Mouse (Mus musculus) neural tube, embryonic 14.5 days (tissue): ENCODE data around the gene Usp44. TPM values are rescaled to one million over a fixed set of nuclear protein-coding genes. Genes with fewer than 3 reads are reported as not detected.
A peak's percentile ranks its signal among the peaks of the same experiment; 100 is the strongest.
"Not testable (repeated sequence)": the region's sequence is repeated elsewhere in the genome, so short reads cannot be mapped to it uniquely, and the experiment has no call there.

ENCODE experiments used
- ATAC-seq: fragments of 200-750 bp; cut with Nextera tagmentation; 2 replicates; pipeline ENCODE4 v1.8.0; 2017; ENCODE audit warnings: low read depth, mild to moderate bottlenecking, moderate TSS enrichment, moderate library complexity
- H3K27ac ChIP-seq: fragments of 300-500 bp; sonication (generic); 2 replicates; pipeline ENCODE4 v1.5.1; 2014; ENCODE audit warnings: low read depth, mild to moderate bottlenecking, control low read depth, low read length, moderate library complexity, mixed read lengths
- H3K27me3 ChIP-seq: fragments of 300-500 bp; sonication (generic); 2 replicates; pipeline ENCODE4 v1.6.1; 2014; ENCODE audit warnings: low read length; ENCODE audit not compliant: control insufficient read depth, insufficient read depth
- H3K36me3 ChIP-seq: fragments of 300-500 bp; sonication (generic); 2 replicates; pipeline ENCODE4 v1.6.1; 2014; ENCODE audit warnings: low read length, mixed read lengths; ENCODE audit not compliant: control insufficient read depth, insufficient read depth
- H3K4me1 ChIP-seq: fragments of 300-500 bp; sonication (generic); 2 replicates; pipeline ENCODE4 v1.6.1; 2014; ENCODE audit warnings: low read length; ENCODE audit not compliant: control insufficient read depth, insufficient read depth
- H3K4me2 ChIP-seq: fragments of 300-500 bp; sonication (generic); 2 replicates; pipeline ENCODE4 v1.6.1; 2014; ENCODE audit warnings: mild to moderate bottlenecking, low read depth, low read length, control low read depth
- H3K4me3 ChIP-seq: fragments of 300-500 bp; sonication (generic); 2 replicates; pipeline ENCODE4 v1.5.1; 2014; ENCODE audit warnings: low read depth, low read length, control low read depth, mixed read lengths
- H3K9ac ChIP-seq: fragments of 300-500 bp; sonication (generic); replicated peaks from 2 replicates; pipeline ENCODE4 v1.6.1; 2014; ENCODE audit warnings: low read depth, mild to moderate bottlenecking, control low read depth, low read length, mixed read lengths
- H3K9me3 ChIP-seq: fragments of 300-500 bp; sonication (generic); 2 replicates; pipeline ENCODE4 v1.6.1; 2016; ENCODE audit warnings: low read length; ENCODE audit not compliant: control insufficient read depth
- WGBS: fragments of 180-500 bp; shearing (Covaris S2); extraction: QIAGEN DNeasy Blood & Tissue Kit; methylation state at CpG from one replicate; pipeline ENCODE4 v1.1.7; 2014; 5-methylcytosine and 5-hydroxymethylcytosine counted together
- polyA plus RNA-seq: library from polyadenylated mRNA; unstranded; fragments of >200 nt; fragmentation: Nextera tagmentation; extraction: Ambion mirVana; gene quantifications from 2 replicates; pipeline ENCODE4 v1.2.1, GENCODE M21; 2014

Gene Usp44
- polyA plus RNA-seq, 1 experiment from 2014 or later, result 0.13 TPM

GRCm38 (mm10) chr10:93833699-93834393, 2.5 kb downstream of the Usp44 start:
- Histone ChIP-seq H3K9me3 (no peaks in the 10 kb centered on the region), H3K27me3 (peaks cover 10% of the 10 kb centered on the region; the same call in 1 of the 2 replicates), H3K27ac (no peak overlapping the region), H3K4me3 (peak overlapping the region; percentile 47), H3K4me2 (peak overlapping the region; percentile 96), H3K36me3 (no peaks in the 10 kb centered on the region), H3K4me1 (0 out of 2 replicates have a peak, but pooled peaks cover 3% of the 10 kb centered on the region), H3K9ac (0 out of 2 replicates have a peak overlapping the region, but pooled peaks have one; percentile 35)
- ATAC-seq, result peak; percentile 89
- WGBS, result under 1% methylated on average over 63 of the region's 75 CpGs

GRCm38 (mm10) chr10:93834394-93834745, 3.0 kb downstream of the Usp44 start:
- Histone ChIP-seq H3K27me3 (peaks cover 10% of the 10 kb centered on the region; the same call in 1 of the 2 replicates), H3K36me3 (no peaks in the 10 kb centered on the region), H3K27ac (no peak overlapping the region), H3K4me2 (peak overlapping the region; percentile 96), H3K9ac (no peak overlapping the region), H3K4me3 (peak overlapping the region; percentile 47), H3K4me1 (0 out of 2 replicates have a peak, but pooled peaks cover 3% of the 10 kb centered on the region), H3K9me3 (no peaks in the 10 kb centered on the region)
- WGBS, result 2% methylated on average over 13 of the region's 13 CpGs
- ATAC-seq, result no peak

GRCm38 (mm10) chr10:93835115-93835514, 3.8 kb downstream of the Usp44 start:
- H3K27ac ChIP-seq, H3K36me3 ChIP-seq, H3K4me2 ChIP-seq, H3K9me3 ChIP-seq, H3K4me3 ChIP-seq, ATAC-seq, H3K4me1 ChIP-seq, H3K9ac ChIP-seq, H3K27me3 ChIP-seq: not testable (repeated sequence)
- 91% methylated on average over 7 of the region's 7 CpGs for WGBS

GRCm38 (mm10) chr10:93846706-93847105, 15.4 kb downstream of the Usp44 start:
- Histone ChIP-seq H3K4me2 (no peak overlapping the region), H3K4me3 (no peak overlapping the region), H3K4me1 (no peaks in the 10 kb centered on the region), H3K27ac (no peak overlapping the region), H3K9me3 (no peaks in the 10 kb centered on the region; the same call in 1 of the 2 replicates), H3K9ac (no peak overlapping the region), H3K27me3 (no peaks in the 10 kb centered on the region), H3K36me3 (no peaks in the 10 kb centered on the region)
- no peak for ATAC-seq
- WGBS, result 98% methylated on average over 13 of the region's 13 CpGs

GRCm38 (mm10) chr10:93855126-93855525, 23.8 kb downstream of the Usp44 start:
- Histone ChIP-seq H3K4me1 (no peaks in the 10 kb centered on the region), H3K4me2 (no peak overlapping the region), H3K4me3 (no peak overlapping the region), H3K27ac (no peak overlapping the region), H3K27me3 (no peaks in the 10 kb centered on the region), H3K36me3 (peaks cover 5% of the 10 kb centered on the region; the same call in 1 of the 2 replicates), H3K9me3 (no peaks in the 10 kb centered on the region), H3K9ac (no peak overlapping the region)
- WGBS, result 94% methylated on average over 9 of the region's 9 CpGs
- no peak for ATAC-seq

GRCm38 (mm10) chr10:93856095-93856494, 24.7 kb downstream of the Usp44 start:
- Histone ChIP-seq H3K27me3 (no peaks in the 10 kb centered on the region), H3K36me3 (peaks cover 8% of the 10 kb centered on the region; the same call in 1 of the 2 replicates), H3K9ac (no peak overlapping the region), H3K27ac (no peak overlapping the region), H3K9me3 (no peaks in the 10 kb centered on the region), H3K4me1 (no peaks in the 10 kb centered on the region), H3K4me2 (no peak overlapping the region), H3K4me3 (no peak overlapping the region)
- WGBS, result 85% methylated on average over 6 of the region's 6 CpGs
- ATAC-seq, result no peak

GRCm38 (mm10) chr10:93868401-93868800, 37.0 kb downstream of the Usp44 start:
- H3K4me2 ChIP-seq, result no peak overlapping the region
- no peak overlapping the region for H3K27ac ChIP-seq
- H3K4me1 ChIP-seq, result no peaks in the 10 kb centered on the region
- 97% methylated on average over 7 of the region's 7 CpGs for WGBS
- no peak overlapping the region for H3K4me3 ChIP-seq
- ATAC-seq, result no peak
- H3K9ac ChIP-seq, result no peak overlapping the region
- H3K27me3 ChIP-seq, result no peaks in the 10 kb centered on the region
- peaks cover 22% of the 10 kb centered on the region for H3K36me3 ChIP-seq
- no peaks in the 10 kb centered on the region for H3K9me3 ChIP-seq

- H3K27me3 ChIP-seq, result no peaks in the 10 kb centered on the region
- H3K4me1 ChIP-seq, result no peaks in the 10 kb centered on the region
- H3K4me3 ChIP-seq, result no peak overlapping the region
- H3K27ac ChIP-seq, result no peak overlapping the region
- no peak for ATAC-seq
- no peaks in the 10 kb centered on the region for H3K9me3 ChIP-seq
- H3K9ac ChIP-seq, result no peak overlapping the region
- H3K4me2 ChIP-seq, result no peak overlapping the region
- H3K36me3 ChIP-seq, result peaks cover 22% of the 10 kb centered on the region
- 90% methylated on average over 4 of the region's 4 CpGs for WGBS
Observed at GRCm38 (mm10) chr10:93868886-93869285, 37.5 kb downstream of the Usp44 start.

- no peak for ATAC-seq
- H3K36me3 ChIP-seq, result peaks cover 8% of the 10 kb centered on the region
Observed at GRCm38 (mm10) chr10:93876772-93877171, 45.4 kb downstream of the Usp44 start.

More at GRCm38 (mm10) chr10:93876772-93877171, 45.4 kb downstream of the Usp44 start:
- WGBS, result 96% methylated on average over 1 of the region's 1 CpGs
- Histone ChIP-seq H3K9ac (no peak overlapping the region), H3K4me1 (no peaks in the 10 kb centered on the region), H3K27ac (no peak overlapping the region), H3K4me3 (no peak overlapping the region), H3K9me3 (no peaks in the 10 kb centered on the region), H3K27me3 (no peaks in the 10 kb centered on the region), H3K4me2 (no peak overlapping the region)
